Mouse (Mus musculus): ENCODE data around the gene Ndrg3. TPM values are rescaled to one million over a fixed set of nuclear protein-coding genes. Genes with fewer than 3 reads are reported as not detected.

The Ndrg3 gene
- polyA plus RNA-seq, 1 experiment = 63.6 TPM

GRCm38 (mm10) chr2:157027106-157028008 is 35.5 kb upstream of the Ndrg3 start:
- Histone ChIP-seq H3K4me3 (ENCODE audit: insufficient read depth, low read length) (no peak overlapping the region), H3K4me1 (ENCODE audit: control insufficient read depth, insufficient read depth, low read length) (no peaks in the 10 kb centered on the region), H3K27ac (ENCODE audit: insufficient read depth, low read length) (no peak overlapping the region)
- TF ChIP-seq CTCF (IDR thresholded peaks at IDR 0.05; ENCODE audit: borderline replicate concordance, insufficient read depth, low read length) = no peak
- TF ChIP-seq POLR2A (IDR thresholded peaks at IDR 0.05; ENCODE audit: low read depth, low read length) = no peak

DNA sequence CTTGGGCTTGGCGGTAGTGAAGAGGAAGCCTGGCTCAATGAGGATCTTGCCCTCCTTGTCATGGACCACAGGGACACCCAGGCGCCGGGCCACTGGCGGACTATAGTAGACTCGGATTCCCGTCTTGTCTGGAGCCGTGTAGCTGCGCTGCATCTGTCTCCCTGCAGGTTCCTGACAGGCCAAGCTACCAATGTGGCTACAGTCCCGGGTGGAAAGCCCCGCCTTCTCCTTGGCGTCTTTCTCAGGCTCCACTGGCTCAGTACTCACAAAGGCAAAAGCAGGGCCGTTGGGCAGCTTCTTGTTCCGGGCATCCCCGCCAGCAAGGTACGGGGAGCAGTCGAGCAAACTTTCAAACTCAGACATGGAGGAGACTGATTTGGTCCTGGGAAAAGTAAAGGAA is 29.3 kb upstream of the Ndrg3 start:
- no peaks in the 10 kb centered on the region for H3K4me1 ChIP-seq (ENCODE audit: control insufficient read depth, insufficient read depth, low read length)
- no peak overlapping the region for H3K4me3 ChIP-seq (ENCODE audit: insufficient read depth, low read length)
- TF ChIP-seq CTCF (IDR thresholded peaks at IDR 0.05; ENCODE audit: borderline replicate concordance, insufficient read depth, low read length) (no peak), POLR2A (IDR thresholded peaks at IDR 0.05; ENCODE audit: low read depth, low read length) (no peak)
- H3K27ac ChIP-seq (ENCODE audit: insufficient read depth, low read length) = no peak overlapping the region

- no peak for TF ChIP-seq CTCF (IDR thresholded peaks at IDR 0.05; ENCODE audit: borderline replicate concordance, insufficient read depth, low read length)
- no peak for TF ChIP-seq POLR2A (IDR thresholded peaks at IDR 0.05; ENCODE audit: low read depth, low read length)
- no peak overlapping the region for H3K4me3 ChIP-seq (ENCODE audit: insufficient read depth, low read length)
- H3K27ac ChIP-seq (ENCODE audit: insufficient read depth, low read length) = no peak overlapping the region
- no peaks in the 10 kb centered on the region for H3K4me1 ChIP-seq (ENCODE audit: control insufficient read depth, insufficient read depth, low read length)
Observed at GRCm38 (mm10) chr2:157019228-157019627, 27.4 kb upstream of the Ndrg3 start.

GRCm38 (mm10) chr2:157016529-157017270 is 24.8 kb upstream of the Ndrg3 start:
- TF ChIP-seq POLR2A (IDR thresholded peaks at IDR 0.05; ENCODE audit: low read depth, low read length) = no peak
- Histone ChIP-seq H3K27ac (ENCODE audit: insufficient read depth, low read length) (no peak overlapping the region), H3K4me3 (ENCODE audit: insufficient read depth, low read length) (no peak overlapping the region), H3K4me1 (ENCODE audit: control insufficient read depth, insufficient read depth, low read length) (no peaks in the 10 kb centered on the region)

DNA sequence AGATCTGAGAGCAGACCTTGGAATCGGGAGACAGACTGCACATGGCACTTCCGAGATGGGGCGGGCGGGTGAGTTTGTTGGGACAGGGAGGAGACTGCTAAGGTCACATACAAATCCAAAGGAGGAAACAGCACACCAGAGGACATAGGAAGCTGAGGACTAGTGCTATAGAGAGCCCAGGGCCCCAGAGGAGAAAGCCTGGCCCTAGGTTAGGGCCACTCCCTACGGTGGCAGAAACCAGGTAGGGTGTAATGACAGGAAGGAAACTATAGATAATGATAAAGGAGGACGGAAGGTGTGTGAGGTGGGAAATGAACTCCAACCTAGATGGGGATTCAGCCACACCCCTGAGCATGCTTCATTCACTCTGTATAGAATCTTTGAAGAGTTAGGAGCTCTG is 20.5 kb upstream of the Ndrg3 start:
- Histone ChIP-seq H3K4me1 (ENCODE audit: control insufficient read depth, insufficient read depth, low read length) (0 out of 2 replicates have a peak, but pooled peaks cover 2% of the 10 kb centered on the region), H3K27ac (ENCODE audit: insufficient read depth, low read length) (no peak overlapping the region), H3K4me3 (ENCODE audit: insufficient read depth, low read length) (no peak overlapping the region)
- TF ChIP-seq POLR2A (IDR thresholded peaks at IDR 0.05; ENCODE audit: low read depth, low read length) (no peak), CTCF (IDR thresholded peaks at IDR 0.05; ENCODE audit: borderline replicate concordance, insufficient read depth, low read length) (no peak)

GRCm38 (mm10) chr2:157010634-157011310 is 18.9 kb upstream of the Ndrg3 start:
- no peak overlapping the region for H3K27ac ChIP-seq (ENCODE audit: insufficient read depth, low read length)
- peaks cover 5% of the 10 kb centered on the region; the same call in 1 of the 2 replicates for H3K4me1 ChIP-seq (ENCODE audit: control insufficient read depth, insufficient read depth, low read length)
- no peak overlapping the region for H3K4me3 ChIP-seq (ENCODE audit: insufficient read depth, low read length)
- TF ChIP-seq POLR2A (IDR thresholded peaks at IDR 0.05; ENCODE audit: low read depth, low read length) (no peak), CTCF (IDR thresholded peaks at IDR 0.05; ENCODE audit: borderline replicate concordance, insufficient read depth, low read length) (no peak)

DNA sequence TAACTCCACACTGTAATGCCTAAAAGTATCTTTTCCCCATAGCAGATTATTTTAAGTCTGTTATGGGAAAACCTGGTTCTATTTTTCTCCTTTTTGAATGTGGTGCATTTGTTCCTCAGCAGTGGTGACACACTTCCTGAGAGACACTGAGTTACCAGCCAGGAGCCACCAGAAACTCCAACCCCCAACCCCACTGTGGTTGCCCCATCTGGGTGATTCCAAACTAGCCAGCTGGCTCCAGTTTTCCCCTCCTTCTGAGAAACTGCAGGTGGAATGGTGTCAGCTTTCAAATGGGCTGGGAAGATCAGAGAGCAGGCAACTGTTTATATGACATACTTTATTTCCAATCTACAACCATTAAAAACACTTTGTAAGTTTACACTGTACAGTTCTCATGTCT is 18.3 kb upstream of the Ndrg3 start:
- Histone ChIP-seq H3K4me1 (ENCODE audit: control insufficient read depth, insufficient read depth, low read length) (peaks cover 5% of the 10 kb centered on the region; the same call in 1 of the 2 replicates), H3K4me3 (ENCODE audit: insufficient read depth, low read length) (no peak overlapping the region), H3K27ac (ENCODE audit: insufficient read depth, low read length) (no peak overlapping the region)
- TF ChIP-seq POLR2A (IDR thresholded peaks at IDR 0.05; ENCODE audit: low read depth, low read length) (no peak), CTCF (IDR thresholded peaks at IDR 0.05; ENCODE audit: borderline replicate concordance, insufficient read depth, low read length) (no peak)

DNA sequence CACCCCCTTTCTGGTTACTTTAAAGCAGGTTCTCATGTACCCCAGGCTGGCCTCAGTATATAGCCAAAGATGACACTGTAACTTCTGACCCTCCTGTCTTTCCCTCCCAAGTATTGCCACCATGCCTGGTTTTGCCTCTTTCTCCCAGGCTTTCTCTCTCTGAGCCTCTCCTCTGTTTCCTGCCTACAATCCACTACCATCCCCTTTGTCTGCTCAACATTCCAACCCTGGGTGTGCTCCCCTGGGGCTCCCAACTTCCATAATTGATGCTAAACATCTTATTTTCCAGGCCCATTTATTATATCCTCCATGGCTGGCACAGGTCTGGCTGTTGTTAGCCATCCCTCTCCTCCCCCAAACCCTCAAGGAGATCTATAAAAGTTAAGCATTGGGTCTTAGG is 16.7 kb upstream of the Ndrg3 start:
- Histone ChIP-seq H3K27ac (ENCODE audit: insufficient read depth, low read length) (no peak overlapping the region), H3K4me1 (ENCODE audit: control insufficient read depth, insufficient read depth, low read length) (peaks cover 5% of the 10 kb centered on the region; the same call in 1 of the 2 replicates), H3K4me3 (ENCODE audit: insufficient read depth, low read length) (no peak overlapping the region)
- TF ChIP-seq CTCF (IDR thresholded peaks at IDR 0.05; ENCODE audit: borderline replicate concordance, insufficient read depth, low read length) (no peak), POLR2A (IDR thresholded peaks at IDR 0.05; ENCODE audit: low read depth, low read length) (no peak)

GRCm38 (mm10) chr2:157007234-157007596 is 15.4 kb upstream of the Ndrg3 start:
- Histone ChIP-seq H3K27ac (ENCODE audit: insufficient read depth, low read length) (peak overlapping the region; percentile 3; the same call in 1 of the 2 replicates), H3K4me1 (ENCODE audit: control insufficient read depth, insufficient read depth, low read length) (peaks cover 5% of the 10 kb centered on the region; the same call in 1 of the 2 replicates), H3K4me3 (ENCODE audit: insufficient read depth, low read length) (peak overlapping the region; percentile 75)
- TF ChIP-seq CTCF (IDR thresholded peaks at IDR 0.05; ENCODE audit: borderline replicate concordance, insufficient read depth, low read length) (no peak), POLR2A (IDR thresholded peaks at IDR 0.05; ENCODE audit: low read depth, low read length) (no peak)

Data from embryonic fibroblast, embryonic 13.5 days (primary cell).